Mouse (Mus musculus) myocyte (in vitro differentiated cells): Measurements from ENCODE around the gene Gnaq. TPM values are rescaled to one million over a fixed set of nuclear protein-coding genes. Genes with fewer than 3 reads are reported as not detected.

Experiments used
- H3K27me3 ChIP-seq: one replicate; pipeline ENCODE4 v1.6.1; 2011; ENCODE audit not compliant: control insufficient read depth, insufficient read depth, insufficient read length
- H3K36me3 ChIP-seq: one replicate; pipeline ENCODE4 v1.6.1; 2011; ENCODE audit not compliant: control insufficient read depth, insufficient read depth
- H3K4me2 ChIP-seq: one replicate; pipeline ENCODE4 v1.6.1; 2011; ENCODE audit warnings: low read depth, control low read depth
- H3K4me3 ChIP-seq: one replicate; pipeline ENCODE4 v1.5.1; 2011; ENCODE audit warnings: mild to moderate bottlenecking, control low read depth, moderate library complexity
- H3K79me2 ChIP-seq: one replicate; pipeline ENCODE4 v1.6.1; 2011; ENCODE audit not compliant: control insufficient read depth, insufficient read depth
- H3ac ChIP-seq: one replicate; pipeline ENCODE4 v1.6.1; 2011; ENCODE audit not compliant: control insufficient read depth, insufficient read length
- CEBPB ChIP-seq: IDR thresholded peaks from 2 replicates; pipeline ENCODE4 v1.6.1; 2011; ENCODE audit warnings: mild to moderate bottlenecking, moderate library complexity; ENCODE audit not compliant: poor library complexity, insufficient read depth, severe bottlenecking
- E2F4 ChIP-seq: IDR thresholded peaks from one replicate; pipeline ENCODE4 v1.6.1; 2011; ENCODE audit warnings: mild to moderate bottlenecking, control low read depth, moderate library complexity; ENCODE audit not compliant: insufficient read depth
- MAX ChIP-seq: IDR thresholded peaks from one replicate; pipeline ENCODE4 v1.6.1; 2011; ENCODE audit warnings: low read depth, mild to moderate bottlenecking, control low read depth
- MYOD1 ChIP-seq, 3 experiments: IDR thresholded peaks; one replicate each; pipeline ENCODE4 v1.6.1; 2011; ENCODE audit warnings: control low read depth in 2 of 3, low read depth in 2 of 3, mild to moderate bottlenecking in 2 of 3, moderate library complexity in 1 of 3; ENCODE audit not compliant: insufficient read length in 2 of 3, control insufficient read depth in 1 of 3
- MYOG ChIP-seq, 3 experiments: IDR thresholded peaks; one replicate each; pipeline ENCODE4 v1.6.1; 2011; ENCODE audit warnings: control low read depth in 2 of 3, low read depth in 2 of 3, mild to moderate bottlenecking in 2 of 3; ENCODE audit not compliant: insufficient read length in 2 of 3, control insufficient read depth in 1 of 3, insufficient read depth in 1 of 3
- POLR2A ChIP-seq: IDR thresholded peaks from one replicate; pipeline ENCODE4 v1.6.1; 2011; ENCODE audit warnings: low read depth, mild to moderate bottlenecking, control low read depth, moderate library complexity; ENCODE audit not compliant: insufficient read length
- POLR2AphosphoS2 ChIP-seq: IDR thresholded peaks from one replicate; pipeline ENCODE4 v1.6.1; 2011; ENCODE audit warnings: low read depth, control low read depth; ENCODE audit not compliant: insufficient read length
- REST ChIP-seq: IDR thresholded peaks from one replicate; pipeline ENCODE4 v1.6.1; 2011; ENCODE audit warnings: mild to moderate bottlenecking, control low read depth, moderate library complexity; ENCODE audit not compliant: insufficient read depth, insufficient read length
- SRF ChIP-seq: IDR thresholded peaks from one replicate; pipeline ENCODE4 v1.6.1; 2011; ENCODE audit warnings: low read depth; ENCODE audit not compliant: control insufficient read depth, insufficient read length
- TCF12 ChIP-seq: IDR thresholded peaks from one replicate; pipeline ENCODE4 v1.6.1; 2011; ENCODE audit warnings: mild to moderate bottlenecking, control low read depth; ENCODE audit not compliant: poor library complexity, insufficient read depth, severe bottlenecking
- TCF3 ChIP-seq: IDR thresholded peaks from one replicate; pipeline ENCODE4 v1.6.1; 2011; ENCODE audit warnings: low read depth, control low read depth; ENCODE audit not compliant: insufficient read length
- USF1 ChIP-seq: IDR thresholded peaks from one replicate; pipeline ENCODE4 v1.6.1; 2011; ENCODE audit warnings: low read depth, mild to moderate bottlenecking, control low read depth, moderate library complexity
- polyA plus RNA-seq: library from polyadenylated mRNA; unstranded; fragments of >200 nt; fragmentation: generic; extraction: Trizol; gene quantifications from one replicate; pipeline ENCODE4 v1.2.1, GENCODE M21; 2012; ENCODE audit warnings: missing spikeins

Gnaq gene
- polyA plus RNA-seq, 1 experiment, result 8.3 TPM

DNA sequence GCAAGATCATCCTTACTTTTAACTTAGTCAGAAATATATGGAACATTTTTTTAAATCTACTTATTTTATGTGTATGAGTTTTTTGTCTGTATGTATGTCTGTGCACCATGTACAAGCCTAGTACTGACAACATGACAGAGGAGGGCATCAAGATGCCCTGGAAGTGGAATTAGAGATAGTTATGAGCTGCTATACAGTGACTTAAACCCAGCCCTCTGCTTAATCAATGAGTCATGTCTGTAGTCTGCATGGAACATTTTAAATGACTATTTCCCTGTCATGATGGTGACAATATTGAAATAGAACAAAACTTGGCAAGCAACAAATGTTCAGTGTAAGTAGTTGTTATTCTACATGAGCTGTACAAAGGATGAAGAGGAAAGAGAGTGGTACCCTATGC lies 196.4 kb downstream of the Gnaq start:
- TF ChIP-seq POLR2A, result no peak
- no peak for TF ChIP-seq MAX
- no peak for TF ChIP-seq CEBPB
- no peak for TF ChIP-seq E2F4
- no peak for TF ChIP-seq POLR2AphosphoS2
- TF ChIP-seq TCF3, result no peak
- H3K4me2 ChIP-seq, result no peak overlapping the region
- no peaks in the 10 kb centered on the region for H3K79me2 ChIP-seq
- no peak overlapping the region for H3K4me3 ChIP-seq
- peaks cover 8% of the 10 kb centered on the region for H3K36me3 ChIP-seq
- H3ac ChIP-seq, result no peak overlapping the region
- no peaks in the 10 kb centered on the region for H3K27me3 ChIP-seq

DNA sequence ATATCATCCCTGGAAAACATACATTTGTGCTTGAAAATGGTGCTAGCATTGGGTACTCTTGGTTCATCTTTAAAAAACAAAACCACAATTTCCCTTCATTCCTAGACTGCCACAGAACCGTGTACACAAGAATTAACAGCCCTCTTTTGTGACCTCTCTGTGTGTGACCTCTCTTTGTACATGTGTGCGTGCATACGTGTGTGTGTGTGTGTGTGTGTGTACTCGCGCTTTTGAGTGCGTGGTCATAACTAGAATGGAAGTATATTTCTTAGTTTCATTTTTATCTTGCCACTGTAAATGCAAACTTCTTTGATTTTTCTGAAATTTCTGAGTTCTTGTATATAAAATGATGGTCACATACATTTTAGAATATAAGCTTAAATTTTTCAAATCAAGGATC lies 197.0 kb downstream of the Gnaq start:
- no peaks in the 10 kb centered on the region for H3K79me2 ChIP-seq
- H3K27me3 ChIP-seq, result no peaks in the 10 kb centered on the region
- no peak overlapping the region for H3K4me2 ChIP-seq
- H3K4me3 ChIP-seq, result no peak overlapping the region
- H3ac ChIP-seq, result no peak overlapping the region
- peaks cover 8% of the 10 kb centered on the region for H3K36me3 ChIP-seq
- TF ChIP-seq MAX (no peak), USF1 (no peak), SRF (no peak), REST (no peak), TCF12 (no peak), TCF3 (no peak), MYOD1 (IDR thresholded peaks at IDR 0.05; ENCODE audit: control insufficient read depth in 1 of 3, insufficient read length in 2 of 3, low read depth in 2 of 3) (no peak), POLR2AphosphoS2 (no peak), E2F4 (no peak), CEBPB (no peak), POLR2A (no peak), MYOG (IDR thresholded peaks at IDR 0.05; ENCODE audit: control insufficient read depth in 1 of 3, insufficient read depth in 1 of 3, insufficient read length in 2 of 3, low read depth in 2 of 3) (no peak)

DNA sequence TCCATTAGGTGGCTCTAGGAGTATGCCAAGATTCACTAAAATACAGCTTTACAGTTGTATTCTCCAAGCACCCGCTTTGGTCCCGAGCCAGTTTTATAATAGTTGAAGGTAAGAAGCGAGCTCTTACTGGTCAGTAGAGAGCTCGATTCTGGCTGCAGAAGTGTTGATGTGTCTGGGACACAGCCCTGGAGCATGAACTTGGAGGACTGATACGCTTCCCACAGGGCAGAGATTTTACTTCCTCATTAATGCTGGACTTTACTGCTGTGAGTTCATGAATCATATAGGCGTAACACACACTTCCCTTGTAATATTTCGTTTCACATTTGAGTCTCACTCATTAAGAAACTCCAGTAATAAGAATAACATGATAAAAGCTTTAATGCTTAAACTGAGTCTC lies 197.5 kb downstream of the Gnaq start:
- peaks cover 8% of the 10 kb centered on the region for H3K36me3 ChIP-seq
- TF ChIP-seq E2F4, result no peak
- no peak overlapping the region for H3ac ChIP-seq
- no peak overlapping the region for H3K4me2 ChIP-seq
- no peak overlapping the region for H3K4me3 ChIP-seq
- no peaks in the 10 kb centered on the region for H3K79me2 ChIP-seq
- no peaks in the 10 kb centered on the region for H3K27me3 ChIP-seq

DNA sequence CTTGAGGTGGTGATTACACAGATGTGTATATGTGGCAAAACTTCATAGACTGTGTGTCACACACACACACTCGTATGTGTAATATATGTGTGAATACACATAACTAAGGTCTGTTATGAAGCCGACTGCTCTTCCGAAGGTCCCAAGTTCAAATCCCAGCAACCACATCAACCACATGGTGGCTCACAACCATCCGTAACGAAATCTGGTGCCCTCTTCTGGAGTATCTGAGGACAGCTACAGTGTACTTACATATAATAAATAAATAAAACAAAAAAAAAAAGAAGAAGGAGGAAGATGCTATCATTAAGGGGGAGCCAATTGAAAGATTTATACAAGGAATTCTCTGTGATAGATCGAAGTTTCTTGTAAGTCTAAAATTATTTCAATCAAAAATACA lies 198.4 kb downstream of the Gnaq start:
- no peak for TF ChIP-seq SRF
- no peak for TF ChIP-seq REST
- no peaks in the 10 kb centered on the region for H3K79me2 ChIP-seq
- H3K4me3 ChIP-seq, result no peak overlapping the region
- no peaks in the 10 kb centered on the region for H3K27me3 ChIP-seq
- no peak overlapping the region for H3ac ChIP-seq
- no peak overlapping the region for H3K4me2 ChIP-seq
- H3K36me3 ChIP-seq, result peaks cover 14% of the 10 kb centered on the region

DNA sequence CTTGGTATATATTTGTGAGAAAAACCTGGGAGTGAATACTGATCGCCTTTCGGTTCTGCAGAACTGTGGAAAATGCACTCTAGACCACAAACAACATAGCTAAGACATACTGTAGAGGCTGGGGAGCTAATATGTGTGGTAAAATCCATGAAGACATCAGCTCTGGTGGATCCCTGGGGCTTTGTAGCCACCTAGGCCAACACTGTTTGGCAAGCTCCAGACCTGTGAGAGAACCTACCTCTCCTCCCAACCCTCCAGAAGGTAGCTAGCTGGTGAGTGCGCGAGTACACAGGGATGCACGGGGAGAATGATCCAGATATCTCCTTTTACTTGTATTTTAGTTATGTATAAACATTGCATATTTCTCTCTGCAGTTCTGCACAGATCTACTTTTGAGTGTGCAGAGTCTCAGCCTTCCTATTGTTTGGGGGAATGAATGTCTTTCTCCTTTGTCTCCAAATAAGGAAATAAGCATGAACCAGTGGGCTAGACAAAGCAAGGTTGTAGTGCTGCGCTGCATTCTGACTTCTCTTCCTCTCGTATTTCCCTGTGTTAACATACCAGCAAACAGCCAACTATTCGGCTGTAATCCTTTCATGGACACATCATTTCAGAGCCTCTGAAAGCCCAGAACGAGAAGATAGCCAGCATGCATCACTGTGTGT lies 205.4 kb downstream of the Gnaq start:
- H3K4me2 ChIP-seq, result no peak overlapping the region
- TF ChIP-seq TCF3, result no peak

DNA sequence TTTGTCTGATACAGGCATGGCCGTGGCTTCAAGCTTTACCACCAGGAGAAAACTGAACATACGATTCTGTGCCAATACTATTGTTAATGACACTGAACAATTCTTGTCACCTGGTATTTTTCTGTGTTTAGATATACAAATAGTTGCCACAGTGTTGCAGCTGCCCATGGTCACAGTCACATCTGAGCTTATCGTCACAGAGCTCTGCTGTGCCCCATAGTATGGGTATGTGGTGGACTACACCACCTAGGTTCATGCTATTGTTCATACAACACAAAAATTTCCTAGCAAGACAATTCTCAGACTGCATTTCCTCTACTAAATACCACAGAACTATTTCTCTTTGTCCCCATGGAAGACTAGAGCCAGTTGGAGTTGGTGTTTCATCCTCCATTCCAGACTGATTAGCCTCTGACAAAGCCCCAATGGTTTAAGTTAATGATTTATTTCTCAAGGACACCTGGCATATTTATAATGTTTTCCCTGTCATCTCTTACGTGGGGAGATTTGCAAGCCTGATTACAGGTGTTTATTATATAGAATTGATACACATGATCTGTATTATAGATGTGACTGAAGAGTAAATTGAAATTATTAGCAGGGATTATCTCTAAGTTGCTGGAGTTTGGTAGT lies 207.4 kb downstream of the Gnaq start:
- no peaks in the 10 kb centered on the region for H3K79me2 ChIP-seq
- H3K4me2 ChIP-seq, result no peak overlapping the region
- no peak overlapping the region for H3K4me3 ChIP-seq
- no peak overlapping the region for H3ac ChIP-seq
- H3K27me3 ChIP-seq, result no peaks in the 10 kb centered on the region
- TF ChIP-seq CEBPB (no peak), POLR2AphosphoS2 (no peak), MYOG (IDR thresholded peaks at IDR 0.05; ENCODE audit: control insufficient read depth in 1 of 3, insufficient read depth in 1 of 3, insufficient read length in 2 of 3, low read depth in 2 of 3) (no peak), TCF3 (no peak), MAX (no peak), REST (no peak), MYOD1 (IDR thresholded peaks at IDR 0.05; ENCODE audit: control insufficient read depth in 1 of 3, insufficient read length in 2 of 3, low read depth in 2 of 3) (no peak), USF1 (no peak), TCF12 (no peak), E2F4 (no peak), POLR2A (no peak), SRF (no peak)
- peaks cover 6% of the 10 kb centered on the region for H3K36me3 ChIP-seq

More for the DNA sequence above, 205.4 kb downstream of the Gnaq start:
- H3ac ChIP-seq, result no peak overlapping the region
- H3K36me3 ChIP-seq, result peaks cover 14% of the 10 kb centered on the region
- H3K79me2 ChIP-seq, result no peaks in the 10 kb centered on the region
- H3K27me3 ChIP-seq, result no peaks in the 10 kb centered on the region
- H3K4me3 ChIP-seq, result no peak overlapping the region
